Mouse (Mus musculus) heart, embryonic 14.5 days (tissue): Measurements from ENCODE around the gene Ccdc88c. TPM values are rescaled to one million over a fixed set of nuclear protein-coding genes. Genes with fewer than 3 reads are reported as not detected.

Experiments
- ATAC-seq: fragments of 200-750 bp; cut with Nextera tagmentation; 2 replicates; pipeline ENCODE4 v1.8.0; 2017; ENCODE audit warnings: low read depth, moderate TSS enrichment; ENCODE audit not compliant: insufficient number of reproducible peaks, insufficient read depth, low FRiP score
- H3K27ac ChIP-seq, 2 experiments: fragments of 200-500 bp in 1 of 2; fragments of 300-500 bp in 1 of 2; sonication (generic) in 1 of 2; replicated peaks in 1 of 2; 2 replicates each; pipeline ENCODE4 v1.5.1; 2012 to 2014; ENCODE audit warnings: low read depth in 2 of 2, low read length in 2 of 2, control low read depth in 1 of 2, mild to moderate bottlenecking in 1 of 2, mixed read lengths in 1 of 2; ENCODE audit not compliant: control insufficient read depth in 1 of 2, insufficient read depth in 1 of 2
- H3K27me3 ChIP-seq: fragments of 300-500 bp; sonication (generic); 2 replicates; pipeline ENCODE4 v1.6.1; 2014; ENCODE audit warnings: mild to moderate bottlenecking, low read length, control low read depth; ENCODE audit not compliant: control insufficient read depth, insufficient read depth
- H3K36me3 ChIP-seq: fragments of 300-500 bp; sonication (generic); 2 replicates; pipeline ENCODE4 v1.6.1; 2014; ENCODE audit warnings: mild to moderate bottlenecking, control low read depth, low read length, mixed read lengths; ENCODE audit not compliant: control insufficient read depth, insufficient read depth
- H3K4me1 ChIP-seq, 2 experiments: fragments of 200-500 bp in 1 of 2; fragments of 300-500 bp in 1 of 2; sonication (generic) in 1 of 2; 2 replicates each; pipeline ENCODE4 v1.6.1; 2012 to 2014; ENCODE audit warnings: low read length in 2 of 2, control low read depth in 1 of 2, mixed read lengths in 1 of 2; ENCODE audit not compliant: control insufficient read depth in 2 of 2, insufficient read depth in 2 of 2
- H3K4me2 ChIP-seq: fragments of 300-500 bp; sonication (generic); 2 replicates; pipeline ENCODE4 v1.6.1; 2014; ENCODE audit warnings: mild to moderate bottlenecking, low read length
- H3K4me3 ChIP-seq, 2 experiments: fragments of 200-500 bp in 1 of 2; fragments of 300-500 bp in 1 of 2; sonication (generic) in 1 of 2; 2 replicates each; pipeline ENCODE4 v1.5.1; 2012 to 2014; ENCODE audit warnings: low read length in 2 of 2, mild to moderate bottlenecking in 2 of 2, control low read depth in 1 of 2, low read depth in 1 of 2, moderate library complexity in 1 of 2; ENCODE audit not compliant: control insufficient read depth in 1 of 2, insufficient read depth in 1 of 2
- H3K9ac ChIP-seq: fragments of 300-500 bp; sonication (generic); 2 replicates; pipeline ENCODE4 v1.6.1; 2014; ENCODE audit warnings: mild to moderate bottlenecking, low read length
- H3K9me3 ChIP-seq: fragments of 300-500 bp; sonication (generic); 2 replicates; pipeline ENCODE4 v1.6.1; 2016; ENCODE audit warnings: low read length, control low read depth; ENCODE audit not compliant: control insufficient read depth
- WGBS: fragments of 180-500 bp; shearing (Covaris S2); extraction: QIAGEN DNeasy Blood & Tissue Kit; methylation state at CpG from one replicate; pipeline ENCODE4 v1.1.7; 2014; 5-methylcytosine and 5-hydroxymethylcytosine counted together
- polyA plus RNA-seq: library from polyadenylated mRNA; unstranded; fragments of >200 nt; fragmentation: Nextera tagmentation; extraction: Ambion mirVana; gene quantifications from 2 replicates; pipeline ENCODE4 v1.2.1, GENCODE M21; 2014

Gene Ccdc88c
- polyA plus RNA-seq, 1 experiment from 2014 or later = 2.7 TPM

- no peak overlapping the region for H3K4me3 ChIP-seq
- ATAC-seq = no peak
- no peaks in the 10 kb centered on the region for H3K9me3 ChIP-seq
- 63% methylated on average over 16 of the region's 16 CpGs for WGBS
- H3K4me2 ChIP-seq = no peak overlapping the region
- H3K27me3 ChIP-seq = no peaks in the 10 kb centered on the region
- H3K9ac ChIP-seq = no peak overlapping the region
- H3K4me1 ChIP-seq = peaks cover 13 to 18% of the 10 kb centered on the region in 2 experiments
- no peaks in the 10 kb centered on the region for H3K36me3 ChIP-seq
- H3K27ac ChIP-seq = no peak overlapping the region
Measured at GRCm38 (mm10) chr12:100995607-100996377, 33.1 kb downstream of the Ccdc88c start.

- H3K27ac ChIP-seq = no peak overlapping the region
- H3K4me3 ChIP-seq = no peak overlapping the region
- H3K9me3 ChIP-seq = no peaks in the 10 kb centered on the region
- no peak for ATAC-seq
- no peak overlapping the region for H3K9ac ChIP-seq
- no peaks in the 10 kb centered on the region for H3K27me3 ChIP-seq
- WGBS = 75% methylated on average over 3 of the region's 3 CpGs
- peaks cover 12 to 15% of the 10 kb centered on the region in 2 experiments for H3K4me1 ChIP-seq
- no peak overlapping the region for H3K4me2 ChIP-seq
- H3K36me3 ChIP-seq = no peaks in the 10 kb centered on the region
Measured at GRCm38 (mm10) chr12:100994140-100995015, 34.5 kb downstream of the Ccdc88c start.

- Histone ChIP-seq H3K27me3 (0 out of 2 replicates have a peak, but pooled peaks cover 4% of the 10 kb centered on the region), H3K9me3 (no peaks in the 10 kb centered on the region), H3K9ac (no peak overlapping the region), H3K4me2 (no peak overlapping the region), H3K4me3 (no peak overlapping the region), H3K27ac (no peak overlapping the region), H3K36me3 (no peaks in the 10 kb centered on the region), H3K4me1 (peaks cover 2 to 3% of the 10 kb centered on the region in 2 experiments; a peak in 3 of 4 replicates)
- 71% methylated on average over 3 of the region's 3 CpGs for WGBS
- no peak for ATAC-seq
Measured at GRCm38 (mm10) chr12:100993146-100993545, 35.7 kb downstream of the Ccdc88c start.

- ATAC-seq = no peak
- no peak overlapping the region for H3K4me3 ChIP-seq
- H3K9ac ChIP-seq = no peak overlapping the region
- no peak overlapping the region for H3K27ac ChIP-seq
- WGBS = 69% methylated on average over 7 of the region's 7 CpGs
- H3K9me3 ChIP-seq = no peaks in the 10 kb centered on the region
- H3K4me1 ChIP-seq = no peaks in the 10 kb centered on the region
- no peaks in the 10 kb centered on the region for H3K36me3 ChIP-seq
- no peak overlapping the region for H3K4me2 ChIP-seq
- 0 out of 2 replicates have a peak, but pooled peaks cover 4% of the 10 kb centered on the region for H3K27me3 ChIP-seq
Measured at GRCm38 (mm10) chr12:100992505-100992904, 36.4 kb downstream of the Ccdc88c start.

GRCm38 (mm10) chr12:100991119-100991518 lies 37.7 kb downstream of the Ccdc88c start:
- ATAC-seq = no peak
- Histone ChIP-seq H3K9me3 (no peaks in the 10 kb centered on the region), H3K9ac (no peak overlapping the region), H3K27me3 (0 out of 2 replicates have a peak, but pooled peaks cover 4% of the 10 kb centered on the region), H3K27ac (no peak overlapping the region), H3K4me1 (no peaks in the 10 kb centered on the region), H3K4me2 (no peak overlapping the region), H3K4me3 (no peak overlapping the region), H3K36me3 (no peaks in the 10 kb centered on the region)
- WGBS = 77% methylated on average over 3 of the region's 3 CpGs

GRCm38 (mm10) chr12:100990291-100990690 lies 38.6 kb downstream of the Ccdc88c start:
- 48% methylated on average over 12 of the region's 12 CpGs for WGBS
- Histone ChIP-seq H3K4me2 (no peak overlapping the region), H3K4me1 (no peaks in the 10 kb centered on the region), H3K9me3 (no peaks in the 10 kb centered on the region), H3K36me3 (no peaks in the 10 kb centered on the region), H3K27me3 (0 out of 2 replicates have a peak, but pooled peaks cover 4% of the 10 kb centered on the region), H3K9ac (no peak overlapping the region), H3K27ac (no peak overlapping the region), H3K4me3 (no peak overlapping the region)
- ATAC-seq = no peak

GRCm38 (mm10) chr12:100989780-100990288 lies 39.0 kb downstream of the Ccdc88c start:
- Histone ChIP-seq H3K4me2 (no peak overlapping the region), H3K4me3 (no peak overlapping the region), H3K9ac (no peak overlapping the region), H3K4me1 (no peaks in the 10 kb centered on the region), H3K9me3 (no peaks in the 10 kb centered on the region), H3K27ac (no peak overlapping the region), H3K27me3 (0 out of 2 replicates have a peak, but pooled peaks cover 4% of the 10 kb centered on the region), H3K36me3 (no peaks in the 10 kb centered on the region)
- 72% methylated on average over 4 of the region's 4 CpGs for WGBS
- ATAC-seq = no peak
